Mouse (Mus musculus): Measurements from ENCODE around the gene Hsf2bp. TPM values are rescaled to one million over a fixed set of nuclear protein-coding genes. Genes with fewer than 3 reads are reported as not detected.

Hsf2bp gene
- polyA plus RNA-seq, 1 experiment from 2014 or later: 0.99 TPM

DNA sequence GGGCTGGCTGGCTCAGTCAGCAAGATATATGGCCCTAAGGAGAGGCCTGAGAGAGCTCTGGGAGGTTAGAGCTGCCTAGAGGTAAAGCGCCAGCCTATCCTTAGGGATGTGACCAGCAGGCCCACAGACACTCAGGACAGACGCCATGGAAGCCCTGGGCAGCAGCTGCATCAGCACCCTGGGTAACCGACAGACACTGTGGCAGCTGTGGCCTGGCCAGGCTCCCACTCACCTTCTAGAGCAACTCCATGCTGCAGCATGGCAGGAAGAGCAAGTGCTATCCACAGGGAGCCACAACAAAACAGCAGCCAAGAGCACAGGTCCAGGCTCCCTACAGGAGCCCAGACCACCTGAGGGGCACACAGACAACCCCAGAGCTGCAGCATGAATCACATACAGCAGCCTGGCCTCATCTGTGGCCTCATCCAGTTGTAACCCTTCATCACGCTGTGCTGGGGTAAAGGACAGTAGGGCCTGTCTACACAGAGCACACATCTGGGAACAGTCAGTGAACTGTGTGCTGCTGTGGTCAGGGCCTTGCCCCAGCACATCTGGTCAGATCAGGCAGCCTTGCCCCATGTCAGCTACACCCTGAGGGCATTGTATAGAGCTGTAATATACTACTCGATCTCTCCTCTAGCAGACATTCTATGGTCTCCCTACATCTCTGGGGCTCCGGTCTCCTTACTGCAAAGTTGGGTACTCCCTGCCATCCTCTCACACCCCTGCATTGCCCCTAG is 100.9 kb downstream of the Hsf2bp start:
- H3K27me3 ChIP-seq (ENCODE audit: insufficient read depth, low read length): no peaks in the 10 kb centered on the region
- no peak overlapping the region for H3K4me2 ChIP-seq (replicated peaks; ENCODE audit: low read depth, low read length)
- no peaks in the 10 kb centered on the region for H3K36me3 ChIP-seq (ENCODE audit: insufficient read depth, low read length)
- H3K9me3 ChIP-seq (ENCODE audit: low read length): no peaks in the 10 kb centered on the region
- H3K4me1 ChIP-seq (ENCODE audit: insufficient read depth, low read length): peaks cover 52% of the 10 kb centered on the region
- H3K4me3 ChIP-seq (ENCODE audit: low read length): no peak overlapping the region
- no peak for ATAC-seq (ENCODE audit: low FRiP score, low TSS enrichment)
- H3K27ac ChIP-seq (ENCODE audit: low read length): no peak overlapping the region
- WGBS: 63% methylated on average over 6 of the region's 6 CpGs
- no peak overlapping the region for H3K9ac ChIP-seq (replicated peaks; ENCODE audit: low read length)

DNA sequence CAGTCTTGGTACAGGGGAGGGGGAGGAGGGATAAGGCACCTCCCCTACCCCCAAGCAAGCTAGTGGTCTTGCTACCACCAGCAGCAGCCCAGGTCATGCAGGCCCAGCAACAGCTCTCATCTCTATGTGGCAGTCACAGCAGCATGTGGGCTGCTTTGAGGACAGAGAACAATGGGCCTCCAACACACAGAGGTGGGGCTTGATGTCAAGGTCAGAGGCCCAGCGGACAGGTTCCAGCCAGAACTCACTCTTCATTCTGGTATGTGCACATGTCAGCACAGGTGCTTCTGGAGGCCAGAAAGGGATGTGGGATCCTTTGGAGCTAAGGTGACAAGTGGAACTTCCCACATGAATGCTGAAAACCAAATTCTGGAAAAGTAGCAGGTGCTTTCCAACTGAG is 102.2 kb downstream of the Hsf2bp start:
- H3K4me1 ChIP-seq (ENCODE audit: insufficient read depth, low read length): peaks cover 47% of the 10 kb centered on the region

DNA sequence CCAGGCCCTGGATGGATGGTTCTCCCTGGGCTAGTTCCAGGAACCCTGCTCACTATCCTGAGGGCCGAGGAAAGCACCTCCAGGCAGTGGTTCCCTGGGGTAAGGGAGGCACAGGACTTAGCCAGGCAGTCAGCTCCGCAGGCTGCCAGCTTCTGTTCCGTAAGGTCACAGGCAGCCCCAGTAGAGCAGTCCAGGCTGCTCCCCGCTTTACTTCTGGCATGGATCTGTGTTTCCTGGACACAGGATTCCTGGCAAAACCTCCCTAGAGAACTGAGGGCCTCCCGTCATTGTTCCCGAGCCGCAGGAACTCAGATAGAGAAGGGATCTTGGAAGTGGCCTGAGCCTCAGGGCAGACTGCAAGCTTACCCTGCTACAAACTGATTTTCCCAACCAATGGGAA is 104.7 kb downstream of the Hsf2bp start:
- no peaks in the 10 kb centered on the region for H3K36me3 ChIP-seq (ENCODE audit: insufficient read depth, low read length)
- ATAC-seq (ENCODE audit: low FRiP score, low TSS enrichment): no peak
- peak overlapping the region; percentile 39 for H3K9ac ChIP-seq (replicated peaks; ENCODE audit: low read length)

More for the DNA sequence above, 102.2 kb downstream of the Hsf2bp start:
- Histone ChIP-seq H3K27ac (ENCODE audit: low read length) (no peak overlapping the region), H3K36me3 (ENCODE audit: insufficient read depth, low read length) (no peaks in the 10 kb centered on the region), H3K9ac (replicated peaks; ENCODE audit: low read length) (no peak overlapping the region), H3K4me3 (ENCODE audit: low read length) (no peak overlapping the region), H3K27me3 (ENCODE audit: insufficient read depth, low read length) (no peaks in the 10 kb centered on the region), H3K4me2 (replicated peaks; ENCODE audit: low read depth, low read length) (no peak overlapping the region), H3K9me3 (ENCODE audit: low read length) (no peaks in the 10 kb centered on the region)
- ATAC-seq (ENCODE audit: low FRiP score, low TSS enrichment): no peak
- 77% methylated on average over 1 of the region's 1 CpGs for WGBS

DNA sequence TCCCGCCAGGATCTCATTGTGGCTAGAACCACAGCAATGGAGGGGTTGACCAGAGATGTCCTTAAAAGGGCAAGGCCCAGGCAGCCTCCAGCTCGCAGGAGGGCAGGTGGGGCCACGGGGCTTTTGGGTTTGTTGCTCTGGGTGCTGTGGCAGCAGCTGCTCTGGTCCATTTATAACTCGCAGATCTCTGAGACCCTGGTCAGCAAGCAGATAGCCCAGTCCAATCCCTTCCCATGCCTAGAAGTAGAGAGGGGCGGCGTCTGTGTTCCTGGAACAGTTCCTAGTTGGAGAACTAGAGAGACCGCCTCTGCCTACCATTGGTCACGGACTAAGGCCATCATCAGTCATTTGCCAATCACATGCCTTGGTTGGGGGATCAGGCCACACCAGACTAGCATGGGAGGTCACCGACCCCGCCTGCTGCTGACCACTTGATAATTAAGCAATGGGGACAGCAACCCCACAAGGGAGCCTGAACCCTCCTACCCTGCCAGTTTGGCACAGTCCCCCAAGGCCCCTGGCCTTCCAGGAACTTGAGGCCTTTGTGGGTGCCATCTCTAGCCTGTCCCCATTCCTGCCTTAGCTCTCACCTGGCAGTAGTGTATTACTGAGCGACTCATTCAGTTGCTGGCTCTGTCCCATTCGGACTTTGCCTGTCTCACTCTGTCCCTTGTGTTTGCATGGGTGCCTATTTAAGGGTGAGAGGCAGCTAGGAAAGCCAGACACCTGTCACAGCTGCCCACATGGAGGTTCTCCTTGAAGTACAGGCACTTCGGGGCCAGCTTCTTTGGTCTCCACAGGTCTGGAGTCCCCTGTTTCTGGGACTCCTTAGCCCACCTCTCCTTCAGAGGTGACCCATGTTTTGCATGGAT is 106.1 kb downstream of the Hsf2bp start:
- Histone ChIP-seq H3K27ac (ENCODE audit: low read length) (no peak overlapping the region), H3K9me3 (ENCODE audit: low read length) (no peaks in the 10 kb centered on the region), H3K4me3 (ENCODE audit: low read length) (no peak overlapping the region), H3K4me2 (replicated peaks; ENCODE audit: low read depth, low read length) (no peak overlapping the region), H3K4me1 (ENCODE audit: insufficient read depth, low read length) (peaks cover 18% of the 10 kb centered on the region), H3K36me3 (ENCODE audit: insufficient read depth, low read length) (no peaks in the 10 kb centered on the region), H3K9ac (replicated peaks; ENCODE audit: low read length) (no peak overlapping the region), H3K27me3 (ENCODE audit: insufficient read depth, low read length) (no peaks in the 10 kb centered on the region)
- WGBS: 64% methylated on average over 13 of the region's 13 CpGs
- no peak for ATAC-seq (ENCODE audit: low FRiP score, low TSS enrichment)

More for the DNA sequence above, 104.7 kb downstream of the Hsf2bp start:
- H3K27me3 ChIP-seq (ENCODE audit: insufficient read depth, low read length): no peaks in the 10 kb centered on the region
- no peaks in the 10 kb centered on the region for H3K9me3 ChIP-seq (ENCODE audit: low read length)
- WGBS: 58% methylated on average over 7 of the region's 7 CpGs
- H3K4me1 ChIP-seq (ENCODE audit: insufficient read depth, low read length): peaks cover 23% of the 10 kb centered on the region
- no peak overlapping the region for H3K4me2 ChIP-seq (replicated peaks; ENCODE audit: low read depth, low read length)
- no peak overlapping the region for H3K4me3 ChIP-seq (ENCODE audit: low read length)
- peak overlapping the region; percentile 51; the same call in 1 of the 2 replicates for H3K27ac ChIP-seq (ENCODE audit: low read length)

DNA sequence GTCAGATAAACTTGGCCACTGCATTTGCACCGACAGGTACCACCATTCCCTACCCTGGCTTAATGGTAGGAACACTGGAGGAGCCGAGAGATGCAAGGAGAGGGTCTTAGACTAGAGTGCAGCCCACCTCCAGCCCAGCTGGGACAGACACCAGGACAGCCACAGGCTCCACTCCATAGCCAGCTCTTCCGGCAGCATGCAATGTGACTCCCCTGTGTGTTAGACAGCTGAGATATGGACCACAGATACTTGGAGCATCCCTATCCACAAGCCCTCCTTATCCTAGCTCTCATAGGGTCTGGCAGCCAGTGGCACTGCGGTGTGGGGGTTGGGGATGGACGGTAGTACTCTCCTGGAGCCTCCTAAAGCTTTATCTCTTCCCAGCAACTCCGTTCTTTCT is 107.1 kb downstream of the Hsf2bp start:
- no peak overlapping the region for H3K27ac ChIP-seq (ENCODE audit: low read length)
- WGBS: 79% methylated on average over 6 of the region's 6 CpGs

DNA sequence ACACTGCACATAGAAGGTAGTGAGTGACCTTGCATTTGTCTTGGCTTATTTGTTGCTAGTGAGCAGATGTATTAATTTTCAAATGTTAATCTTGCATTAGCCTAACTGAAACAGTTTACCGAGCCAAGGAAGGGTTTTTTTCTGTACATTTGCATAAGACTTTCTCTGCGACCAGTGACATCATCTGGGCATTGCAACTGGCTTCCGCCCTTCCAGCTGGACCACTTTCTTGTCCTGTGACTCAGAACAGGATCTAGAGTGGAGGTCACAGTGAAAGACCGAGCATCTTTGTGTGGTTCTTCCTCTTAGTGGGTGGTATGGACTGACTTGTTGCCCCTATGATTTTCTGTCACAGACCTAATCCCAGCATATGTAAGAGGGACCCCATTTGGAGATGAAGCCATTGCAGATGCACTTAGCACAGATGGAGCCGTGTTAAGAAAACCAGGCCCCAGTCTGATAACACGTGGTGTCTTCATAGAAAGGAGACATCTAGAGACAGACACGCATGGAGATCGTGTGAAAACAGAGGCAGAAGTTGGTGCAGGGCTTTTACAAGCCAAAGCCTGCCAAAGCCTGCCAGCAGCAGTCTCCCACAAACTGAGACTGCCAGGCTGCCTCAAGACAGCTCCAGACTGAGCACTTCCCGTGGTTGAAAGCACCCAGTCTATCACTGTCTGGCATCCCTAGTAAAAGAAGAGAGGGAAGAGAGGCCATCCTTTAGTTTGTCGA is 108.1 kb downstream of the Hsf2bp start:
- WGBS: 87% methylated on average over 10 of the region's 10 CpGs
- Histone ChIP-seq H3K9ac (replicated peaks; ENCODE audit: low read length) (no peak overlapping the region), H3K36me3 (ENCODE audit: insufficient read depth, low read length) (no peaks in the 10 kb centered on the region), H3K9me3 (ENCODE audit: low read length) (no peaks in the 10 kb centered on the region), H3K4me2 (replicated peaks; ENCODE audit: low read depth, low read length) (no peak overlapping the region), H3K4me1 (ENCODE audit: insufficient read depth, low read length) (peaks cover 26% of the 10 kb centered on the region), H3K4me3 (ENCODE audit: low read length) (no peak overlapping the region), H3K27me3 (ENCODE audit: insufficient read depth, low read length) (no peaks in the 10 kb centered on the region), H3K27ac (ENCODE audit: low read length) (no peak overlapping the region)
- no peak for ATAC-seq (ENCODE audit: low FRiP score, low TSS enrichment)

More for the DNA sequence above, 107.1 kb downstream of the Hsf2bp start:
- H3K9me3 ChIP-seq (ENCODE audit: low read length): no peaks in the 10 kb centered on the region
- peaks cover 24% of the 10 kb centered on the region for H3K4me1 ChIP-seq (ENCODE audit: insufficient read depth, low read length)
- no peak overlapping the region for H3K9ac ChIP-seq (replicated peaks; ENCODE audit: low read length)
- ATAC-seq (ENCODE audit: low FRiP score, low TSS enrichment): no peak
- no peaks in the 10 kb centered on the region for H3K27me3 ChIP-seq (ENCODE audit: insufficient read depth, low read length)
- no peak overlapping the region for H3K4me2 ChIP-seq (replicated peaks; ENCODE audit: low read depth, low read length)
- H3K4me3 ChIP-seq (ENCODE audit: low read length): no peak overlapping the region
- no peaks in the 10 kb centered on the region for H3K36me3 ChIP-seq (ENCODE audit: insufficient read depth, low read length)

DNA sequence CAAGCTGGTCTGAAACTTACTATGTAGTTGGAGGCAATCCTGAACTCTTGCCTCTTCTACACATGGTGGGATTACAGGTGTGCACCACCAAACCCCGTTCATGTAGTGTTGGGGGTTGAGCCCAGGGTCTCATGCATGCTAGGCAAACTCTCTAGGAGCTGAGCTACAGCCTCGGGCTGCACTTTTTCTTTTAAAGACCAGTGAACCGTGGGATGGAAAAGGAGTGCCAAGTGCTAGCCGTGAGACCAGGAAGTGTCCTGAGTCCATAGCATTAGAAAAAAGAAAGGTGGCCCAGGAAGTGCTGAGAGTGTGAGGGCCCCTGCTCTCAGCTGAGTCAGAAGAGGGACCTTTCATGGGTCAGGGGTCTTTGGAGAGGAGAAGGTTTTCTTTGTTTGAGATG is 111.9 kb downstream of the Hsf2bp start:
- no peak overlapping the region for H3K4me2 ChIP-seq (replicated peaks; ENCODE audit: low read depth, low read length)
- WGBS: 37% methylated on average over 4 of the region's 4 CpGs
- no peak overlapping the region for H3K4me3 ChIP-seq (ENCODE audit: low read length)
- no peak for ATAC-seq (ENCODE audit: low FRiP score, low TSS enrichment)
- peaks cover 16% of the 10 kb centered on the region for H3K4me1 ChIP-seq (ENCODE audit: insufficient read depth, low read length)
- no peaks in the 10 kb centered on the region for H3K9me3 ChIP-seq (ENCODE audit: low read length)
- peak overlapping the region; percentile 63 for H3K27ac ChIP-seq (ENCODE audit: low read length)
- no peak overlapping the region for H3K9ac ChIP-seq (replicated peaks; ENCODE audit: low read length)
- H3K36me3 ChIP-seq (ENCODE audit: insufficient read depth, low read length): no peaks in the 10 kb centered on the region
- H3K27me3 ChIP-seq (ENCODE audit: insufficient read depth, low read length): no peaks in the 10 kb centered on the region

DNA sequence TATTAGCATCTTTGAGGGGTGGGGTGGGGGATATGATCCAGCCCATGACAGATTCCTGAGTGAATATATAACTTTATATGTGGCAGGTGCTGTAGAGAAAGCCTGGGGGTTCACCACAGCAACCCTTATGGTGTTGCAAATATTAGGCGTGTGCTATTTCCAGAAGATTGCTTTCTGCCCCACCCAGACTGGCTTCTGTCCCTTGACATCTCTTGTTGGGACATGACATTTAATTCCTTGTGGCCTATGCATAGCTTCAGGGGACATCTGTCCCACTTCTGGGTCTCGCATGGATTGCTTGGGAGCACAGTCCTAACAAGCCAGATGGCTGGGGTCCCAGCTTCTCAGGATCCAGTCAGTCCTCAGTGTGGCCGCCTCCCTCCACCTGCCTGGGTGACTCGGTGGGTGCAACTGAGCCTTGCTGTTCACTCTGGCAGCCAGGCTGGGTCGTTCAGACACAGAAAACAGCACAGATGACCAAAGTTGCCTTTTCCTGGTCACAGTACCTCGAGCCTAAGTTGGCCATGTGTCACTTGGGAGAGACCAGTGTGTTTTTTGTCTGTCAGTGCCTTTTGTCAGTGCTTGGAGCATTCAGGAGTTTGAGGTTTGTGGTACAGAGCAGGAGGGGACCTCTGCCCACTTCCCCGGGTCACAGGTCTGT is 112.7 kb downstream of the Hsf2bp start:
- no peaks in the 10 kb centered on the region for H3K36me3 ChIP-seq (ENCODE audit: insufficient read depth, low read length)
- no peak overlapping the region for H3K4me2 ChIP-seq (replicated peaks; ENCODE audit: low read depth, low read length)
- H3K27me3 ChIP-seq (ENCODE audit: insufficient read depth, low read length): no peaks in the 10 kb centered on the region
- no peak for ATAC-seq (ENCODE audit: low FRiP score, low TSS enrichment)
- peak overlapping the region; percentile 63; the same call in 1 of the 2 replicates for H3K27ac ChIP-seq (ENCODE audit: low read length)
- no peak overlapping the region for H3K9ac ChIP-seq (replicated peaks; ENCODE audit: low read length)
- H3K9me3 ChIP-seq (ENCODE audit: low read length): no peaks in the 10 kb centered on the region
- H3K4me3 ChIP-seq (ENCODE audit: low read length): no peak overlapping the region
- H3K4me1 ChIP-seq (ENCODE audit: insufficient read depth, low read length): peaks cover 16% of the 10 kb centered on the region
- 80% methylated on average over 7 of the region's 7 CpGs for WGBS

DNA sequence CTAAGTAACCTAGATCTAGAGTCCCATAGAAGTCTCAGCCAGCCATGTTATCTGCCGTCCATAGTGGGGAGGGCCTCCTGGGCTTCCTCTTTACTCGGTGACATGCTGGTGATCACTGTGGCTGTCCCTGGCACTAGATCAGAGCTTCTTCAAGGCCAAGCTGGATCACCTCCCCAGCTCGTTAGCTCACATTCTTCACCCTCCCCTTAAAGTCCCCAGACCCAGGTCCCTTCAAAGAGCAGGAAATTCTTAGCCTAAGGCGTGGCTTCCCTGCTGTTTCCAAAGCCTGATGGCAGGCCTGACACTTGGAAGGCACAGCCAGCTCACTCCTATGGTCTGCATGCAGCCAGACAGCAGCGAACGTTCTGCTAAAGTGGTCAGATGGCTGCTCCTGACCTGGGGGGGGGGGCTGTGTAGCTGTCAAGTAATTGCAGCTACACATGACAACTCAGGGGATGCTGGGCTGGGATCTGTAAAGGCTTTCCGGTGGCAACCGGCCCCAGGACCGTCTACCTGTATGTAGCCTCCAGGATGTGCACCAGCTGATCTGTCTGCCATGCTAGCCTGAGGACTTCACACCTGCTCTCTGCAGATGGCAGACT is 115.5 kb downstream of the Hsf2bp start:
- 43% methylated on average over 9 of the region's 9 CpGs for WGBS
- H3K4me2 ChIP-seq (replicated peaks; ENCODE audit: low read depth, low read length): no peak overlapping the region
- 0 out of 2 replicates have a peak overlapping the region, but pooled peaks have one; percentile 1 for H3K9ac ChIP-seq (replicated peaks; ENCODE audit: low read length)
- no peaks in the 10 kb centered on the region for H3K36me3 ChIP-seq (ENCODE audit: insufficient read depth, low read length)
- no peak overlapping the region for H3K27ac ChIP-seq (ENCODE audit: low read length)
- H3K27me3 ChIP-seq (ENCODE audit: insufficient read depth, low read length): no peaks in the 10 kb centered on the region
- H3K4me1 ChIP-seq (ENCODE audit: insufficient read depth, low read length): peaks cover 25% of the 10 kb centered on the region
- no peaks in the 10 kb centered on the region for H3K9me3 ChIP-seq (ENCODE audit: low read length)
- no peak for ATAC-seq (ENCODE audit: low FRiP score, low TSS enrichment)
- H3K4me3 ChIP-seq (ENCODE audit: low read length): no peak overlapping the region

Measured in kidney, embryonic 16.5 days (tissue).